Mouse (Mus musculus) limb, embryonic 13.5 days (tissue): ENCODE measurements around the gene Prox1. TPM values are rescaled to one million over a fixed set of nuclear protein-coding genes. Genes with fewer than 3 reads are reported as not detected.

Experiments used
- ATAC-seq: fragments of 200-750 bp; cut with Nextera tagmentation; 2 replicates; pipeline ENCODE4 v1.8.0; 2017; ENCODE audit warnings: low read depth, moderate number of reproducible peaks, moderate TSS enrichment; ENCODE audit not compliant: low FRiP score
- H3K27ac ChIP-seq: fragments of 300-500 bp; sonication (generic); 2 replicates; pipeline ENCODE4 v1.5.1; 2015; ENCODE audit warnings: inconsistent platforms, mild to moderate bottlenecking, moderate library complexity
- H3K27me3 ChIP-seq: fragments of 300-500 bp; sonication (generic); 2 replicates; pipeline ENCODE4 v1.6.1; 2015; ENCODE audit warnings: mild to moderate bottlenecking, inconsistent platforms
- H3K36me3 ChIP-seq: fragments of 300-500 bp; sonication (generic); 2 replicates; pipeline ENCODE4 v1.6.1; 2015; ENCODE audit warnings: inconsistent platforms, mild to moderate bottlenecking, moderate library complexity
- H3K4me1 ChIP-seq: fragments of 300-500 bp; sonication (generic); 2 replicates; pipeline ENCODE4 v1.6.1; 2015; ENCODE audit warnings: inconsistent platforms
- H3K4me2 ChIP-seq: fragments of 300-500 bp; sonication (generic); replicated peaks from 2 replicates; pipeline ENCODE4 v1.6.1; 2015; ENCODE audit warnings: inconsistent platforms, mild to moderate bottlenecking, moderate library complexity
- H3K4me3 ChIP-seq: fragments of 300-500 bp; sonication (generic); 2 replicates; pipeline ENCODE4 v1.5.1; 2015; ENCODE audit warnings: moderate library complexity, mild to moderate bottlenecking, inconsistent platforms
- H3K9ac ChIP-seq: fragments of 300-500 bp; sonication (generic); 2 replicates; pipeline ENCODE4 v1.6.1; 2015; ENCODE audit warnings: mild to moderate bottlenecking, inconsistent platforms
- H3K9me3 ChIP-seq: fragments of 300-500 bp; sonication (generic); 2 replicates; pipeline ENCODE4 v1.6.1; 2016; ENCODE audit warnings: inconsistent platforms
- WGBS: fragments of 180-500 bp; shearing (Covaris S2); methylation state at CpG from one replicate; pipeline ENCODE4 v1.1.7; 2015; 5-methylcytosine and 5-hydroxymethylcytosine counted together
- polyA plus RNA-seq: library from polyadenylated mRNA; unstranded; fragments of >200 nt; fragmentation: Nextera tagmentation; extraction: Ambion mirVana; gene quantifications from 2 replicates; pipeline ENCODE4 v1.2.1, GENCODE M21; 2015

Prox1 gene
- polyA plus RNA-seq, 1 experiment from 2014 or later, result 3.7 TPM

DNA sequence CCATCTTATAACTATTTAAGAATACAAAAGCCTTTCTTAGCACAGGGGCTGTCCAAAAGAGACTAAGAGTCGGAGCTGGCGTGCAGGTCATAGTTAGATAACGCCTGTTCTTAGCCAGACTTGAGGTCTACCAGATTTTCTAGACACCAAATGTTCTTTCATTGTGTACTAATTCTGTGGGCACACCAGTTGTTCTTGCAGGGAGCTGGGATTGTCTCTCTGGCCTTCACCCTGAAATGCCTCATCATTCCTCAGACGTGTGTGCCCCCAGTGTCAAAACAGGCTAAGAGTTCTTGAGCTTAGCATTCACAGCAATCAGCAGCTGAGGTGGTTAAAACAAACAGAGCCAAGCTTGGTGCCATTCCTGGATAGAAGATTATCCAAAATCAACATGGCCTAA, 37.6 kb downstream of the Prox1 start:
- Histone ChIP-seq H3K4me1 (0 out of 2 replicates have a peak, but pooled peaks cover 7% of the 10 kb centered on the region), H3K27ac (no peak overlapping the region), H3K4me2 (no peak overlapping the region), H3K27me3 (peaks cover 3% of the 10 kb centered on the region; the same call in 1 of the 2 replicates), H3K4me3 (no peak overlapping the region), H3K36me3 (no peaks in the 10 kb centered on the region), H3K9ac (no peak overlapping the region), H3K9me3 (no peaks in the 10 kb centered on the region)
- ATAC-seq, result no peak
- 83% methylated on average over 4 of the region's 4 CpGs for WGBS

DNA sequence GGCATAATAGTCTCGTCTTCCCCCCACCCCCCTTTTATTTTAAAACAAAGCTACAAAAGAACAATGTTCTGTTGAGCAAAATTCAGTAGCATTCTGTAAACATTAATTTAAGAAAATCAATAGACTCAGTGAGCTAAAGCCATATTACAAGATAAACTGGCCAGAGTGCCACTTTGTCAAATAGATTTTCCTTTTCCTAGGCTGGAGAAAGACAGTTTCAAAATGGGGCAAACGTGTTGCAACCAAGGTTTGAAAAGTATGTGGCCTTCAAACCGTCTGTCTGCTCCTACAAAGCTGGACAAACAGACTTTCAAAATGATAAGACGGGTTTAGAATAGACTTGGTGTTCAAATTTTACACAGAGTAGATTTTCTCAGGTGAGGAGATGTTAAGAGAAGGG, 39.6 kb downstream of the Prox1 start:
- no peaks in the 10 kb centered on the region for H3K36me3 ChIP-seq
- peaks cover 14% of the 10 kb centered on the region; the same call in 1 of the 2 replicates for H3K4me1 ChIP-seq
- 70% methylated on average over 4 of the region's 4 CpGs for WGBS
- no peak overlapping the region for H3K9ac ChIP-seq
- H3K9me3 ChIP-seq, result no peaks in the 10 kb centered on the region
- no peak overlapping the region for H3K4me2 ChIP-seq
- no peak overlapping the region for H3K4me3 ChIP-seq
- H3K27ac ChIP-seq, result no peak overlapping the region
- peaks cover 3% of the 10 kb centered on the region; the same call in 1 of the 2 replicates for H3K27me3 ChIP-seq
- no peak for ATAC-seq

GRCm38 (mm10) chr1:190129553-190129952, 41.0 kb downstream of the Prox1 start:
- H3K9ac ChIP-seq, result no peak overlapping the region
- H3K36me3 ChIP-seq, result no peaks in the 10 kb centered on the region
- peaks cover 14% of the 10 kb centered on the region; the same call in 1 of the 2 replicates for H3K4me1 ChIP-seq
- no peak for ATAC-seq
- no peaks in the 10 kb centered on the region for H3K9me3 ChIP-seq
- H3K4me2 ChIP-seq, result no peak overlapping the region
- H3K4me3 ChIP-seq, result no peak overlapping the region
- H3K27ac ChIP-seq, result no peak overlapping the region
- WGBS, result 59% methylated on average over 7 of the region's 7 CpGs
- H3K27me3 ChIP-seq, result peaks cover 3% of the 10 kb centered on the region; the same call in 1 of the 2 replicates

DNA sequence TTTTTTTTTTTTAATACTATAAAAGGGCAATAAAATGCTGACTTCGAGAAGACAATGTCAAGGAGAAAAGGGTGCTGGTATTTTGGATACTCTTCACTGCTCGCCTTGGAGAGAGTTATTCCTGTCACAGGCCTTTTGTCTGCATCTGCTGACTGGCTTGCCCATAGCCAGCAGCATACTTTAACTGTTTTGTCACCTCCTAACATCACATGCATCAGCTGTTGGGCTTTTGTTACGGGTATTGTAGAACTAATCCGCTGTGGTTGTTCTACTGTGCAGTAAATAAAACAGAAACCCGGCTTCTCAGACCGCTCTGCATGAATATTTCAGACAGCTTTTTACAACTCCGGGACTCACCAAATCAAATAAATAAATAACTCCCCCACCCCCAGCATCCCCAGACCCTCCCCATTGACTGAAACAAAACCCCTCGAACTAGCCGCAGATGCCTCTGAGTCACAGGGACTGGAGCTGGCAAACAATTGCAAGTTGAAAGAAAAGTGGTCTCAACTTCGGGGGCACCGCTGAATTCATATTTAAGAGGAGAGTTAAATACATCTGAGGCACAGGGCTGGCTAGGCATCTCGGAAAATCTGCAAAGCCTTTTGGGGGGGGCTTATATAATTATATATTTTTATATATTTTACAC, 41.7 kb downstream of the Prox1 start:
- Histone ChIP-seq H3K4me3 (no peak overlapping the region), H3K4me2 (no peak overlapping the region), H3K36me3 (no peaks in the 10 kb centered on the region), H3K4me1 (peaks cover 14% of the 10 kb centered on the region; the same call in 1 of the 2 replicates), H3K27ac (no peak overlapping the region), H3K9ac (no peak overlapping the region), H3K27me3 (peaks cover 3% of the 10 kb centered on the region; the same call in 1 of the 2 replicates), H3K9me3 (no peaks in the 10 kb centered on the region)
- ATAC-seq, result peak; percentile 61; the same call in 1 of the 2 replicates
- 30% methylated on average over 12 of the region's 12 CpGs for WGBS

DNA sequence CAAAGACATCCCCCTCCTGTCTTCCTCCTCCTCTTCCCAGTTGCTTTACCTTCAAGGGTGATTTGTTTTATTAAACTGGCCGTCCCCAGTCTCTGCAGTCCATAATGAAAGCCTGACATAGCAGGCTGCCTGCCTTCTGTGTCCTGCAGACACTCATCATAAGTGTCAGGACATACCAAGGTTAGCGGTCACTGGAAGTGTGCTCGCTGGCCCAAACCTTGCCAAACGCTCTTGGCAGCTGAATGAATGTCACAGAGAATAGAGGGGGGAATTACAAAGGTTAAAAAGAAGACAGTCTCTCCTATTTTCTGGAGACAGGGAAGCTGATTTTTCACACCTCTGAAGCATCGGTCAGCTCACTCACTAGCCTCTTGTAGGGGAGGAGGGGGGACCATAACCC, 42.6 kb downstream of the Prox1 start:
- no peak overlapping the region for H3K27ac ChIP-seq
- peaks cover 14% of the 10 kb centered on the region; the same call in 1 of the 2 replicates for H3K4me1 ChIP-seq
- H3K4me3 ChIP-seq, result no peak overlapping the region
- no peak overlapping the region for H3K4me2 ChIP-seq
- H3K27me3 ChIP-seq, result peaks cover 3% of the 10 kb centered on the region; the same call in 1 of the 2 replicates
- H3K9ac ChIP-seq, result 0 out of 2 replicates have a peak overlapping the region, but pooled peaks have one; percentile 4
- WGBS, result 51% methylated on average over 5 of the region's 5 CpGs
- no peaks in the 10 kb centered on the region for H3K36me3 ChIP-seq
- no peak for ATAC-seq
- H3K9me3 ChIP-seq, result no peaks in the 10 kb centered on the region

- Histone ChIP-seq H3K36me3 (no peaks in the 10 kb centered on the region), H3K4me2 (no peak overlapping the region), H3K9ac (0 out of 2 replicates have a peak overlapping the region, but pooled peaks have one; percentile 4), H3K27ac (no peak overlapping the region), H3K27me3 (peaks cover 3% of the 10 kb centered on the region; the same call in 1 of the 2 replicates), H3K4me1 (peaks cover 14% of the 10 kb centered on the region; the same call in 1 of the 2 replicates), H3K4me3 (no peak overlapping the region), H3K9me3 (no peaks in the 10 kb centered on the region)
- no peak for ATAC-seq
- 57% methylated on average over 6 of the region's 6 CpGs for WGBS
These were observed 43.2 kb downstream of the Prox1 start for GRCm38 (mm10) chr1:190127163-190127795.

GRCm38 (mm10) chr1:190124961-190125739, 45.4 kb downstream of the Prox1 start:
- Histone ChIP-seq H3K27me3 (no peaks in the 10 kb centered on the region; the same call in 1 of the 2 replicates), H3K9ac (no peak overlapping the region), H3K4me2 (no peak overlapping the region), H3K36me3 (no peaks in the 10 kb centered on the region), H3K4me1 (peaks cover 14% of the 10 kb centered on the region; the same call in 1 of the 2 replicates), H3K9me3 (no peaks in the 10 kb centered on the region), H3K27ac (no peak overlapping the region), H3K4me3 (no peak overlapping the region)
- 86% methylated on average over 14 of the region's 14 CpGs for WGBS
- ATAC-seq, result no peak

GRCm38 (mm10) chr1:190123404-190123803, 47.1 kb downstream of the Prox1 start:
- WGBS, result 89% methylated on average over 13 of the region's 13 CpGs
- Histone ChIP-seq H3K4me2 (no peak overlapping the region), H3K4me1 (peaks cover 9% of the 10 kb centered on the region; the same call in 1 of the 2 replicates), H3K9me3 (no peaks in the 10 kb centered on the region), H3K4me3 (no peak overlapping the region), H3K36me3 (no peaks in the 10 kb centered on the region), H3K9ac (no peak overlapping the region), H3K27ac (no peak overlapping the region), H3K27me3 (no peaks in the 10 kb centered on the region; the same call in 1 of the 2 replicates)
- no peak for ATAC-seq

GRCm38 (mm10) chr1:190115985-190116384, 54.5 kb downstream of the Prox1 start:
- Histone ChIP-seq H3K9ac (no peak overlapping the region), H3K36me3 (no peaks in the 10 kb centered on the region; the same call in 1 of the 2 replicates), H3K27me3 (no peaks in the 10 kb centered on the region), H3K4me2 (no peak overlapping the region), H3K9me3 (peaks cover 4% of the 10 kb centered on the region; the same call in 1 of the 2 replicates), H3K4me3 (no peak overlapping the region), H3K4me1 (no peaks in the 10 kb centered on the region), H3K27ac (no peak overlapping the region)
- WGBS, result 77% methylated on average over 1 of the region's 1 CpGs
- no peak for ATAC-seq

DNA sequence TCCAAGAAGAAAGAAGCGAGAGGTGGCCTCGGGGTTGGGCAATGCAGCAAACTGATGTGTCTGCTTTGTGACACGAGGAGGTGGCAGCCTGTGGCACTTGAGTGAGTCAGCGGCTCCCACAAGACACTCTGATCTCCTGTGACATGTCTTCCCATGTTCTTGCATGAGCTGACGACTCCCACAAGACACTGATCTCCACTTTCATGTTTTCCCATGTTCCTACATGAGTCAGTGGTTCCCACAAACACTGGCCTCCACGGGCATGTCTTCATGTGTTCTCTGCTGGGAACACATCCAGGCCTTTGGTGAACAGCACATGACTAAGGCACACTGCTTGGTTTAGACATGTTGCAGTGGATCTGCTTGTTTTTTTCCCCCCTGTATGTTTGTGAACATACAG, 58.8 kb downstream of the Prox1 start:
- 78% methylated on average over 6 of the region's 6 CpGs for WGBS
- no peak overlapping the region for H3K9ac ChIP-seq

DNA sequence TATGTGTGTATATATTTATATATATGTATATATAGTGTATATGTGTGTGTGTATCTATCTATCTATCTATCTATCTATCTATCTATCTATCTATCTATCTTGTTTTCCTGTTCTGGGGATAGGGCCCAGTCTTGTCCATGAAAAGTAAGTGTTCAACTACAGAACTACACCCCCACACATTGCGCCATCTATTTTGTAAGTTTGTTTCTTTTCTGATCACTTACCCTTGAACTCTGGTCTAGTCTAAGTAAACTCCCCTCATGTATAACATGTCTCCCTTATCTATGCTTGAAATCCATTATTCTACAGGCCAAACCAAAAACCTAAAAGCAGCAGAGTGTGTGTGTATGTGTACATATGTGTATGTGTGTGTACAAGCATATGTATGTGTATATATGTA, 62.9 kb downstream of the Prox1 start:
- Histone ChIP-seq H3K36me3 (no peaks in the 10 kb centered on the region), H3K9me3 (peaks cover 12% of the 10 kb centered on the region), H3K27me3 (no peaks in the 10 kb centered on the region), H3K9ac (no peak overlapping the region), H3K4me3 (no peak overlapping the region), H3K27ac (no peak overlapping the region), H3K4me2 (no peak overlapping the region), H3K4me1 (no peaks in the 10 kb centered on the region)
- no peak for ATAC-seq
- 94% methylated on average over 1 of the region's 1 CpGs for WGBS

More for the DNA sequence above, 58.8 kb downstream of the Prox1 start:
- H3K4me1 ChIP-seq, result no peaks in the 10 kb centered on the region
- no peak overlapping the region for H3K27ac ChIP-seq
- no peak overlapping the region for H3K4me2 ChIP-seq
- no peaks in the 10 kb centered on the region for H3K27me3 ChIP-seq
- peaks cover 16% of the 10 kb centered on the region for H3K9me3 ChIP-seq
- ATAC-seq, result no peak
- no peak overlapping the region for H3K4me3 ChIP-seq
- no peaks in the 10 kb centered on the region; the same call in 1 of the 2 replicates for H3K36me3 ChIP-seq
